Mouse (Mus musculus): ENCODE data around the gene Dcst1. TPM values are rescaled to one million over a fixed set of nuclear protein-coding genes. Genes with fewer than 3 reads are reported as not detected.

Gene Dcst1
- not detected in 2 replicates for total RNA-seq (2015; ENCODE audit: low replicate concordance)
- total RNA-seq (2017; ENCODE audit: low replicate concordance), result not detected in 2 replicates

- no peak for ATAC-seq (replicated peaks; ENCODE audit: low FRiP score, poor library complexity, severe bottlenecking)
Observed at GRCm38 (mm10) chr3:89365153-89365485, at the start of gene Dcst1. Gene Dcst1, minus strand, starts transcription at chr3:89365253.

GRCm38 (mm10) chr3:89411490-89412393 lies 46.7 kb upstream of the Dcst1 start, which contains the start of gene Flad1:
Gene Flad1, minus strand, starts transcription at chr3:89411870.
- peak; percentile 99 for ATAC-seq (replicated peaks; ENCODE audit: low FRiP score, poor library complexity, severe bottlenecking)

GRCm38 (mm10) chr3:89410864-89411263 lies 45.8 kb upstream of the Dcst1 start:
- ATAC-seq (replicated peaks; ENCODE audit: low FRiP score, poor library complexity, severe bottlenecking), result no peak

GRCm38 (mm10) chr3:89409701-89410100 lies 44.6 kb upstream of the Dcst1 start:
- no peak for ATAC-seq (replicated peaks; ENCODE audit: low FRiP score, poor library complexity, severe bottlenecking)

- ATAC-seq (replicated peaks; ENCODE audit: low FRiP score, poor library complexity, severe bottlenecking), result no peak
Observed at GRCm38 (mm10) chr3:89408448-89408847, 43.4 kb upstream of the Dcst1 start.

GRCm38 (mm10) chr3:89406887-89407286 lies 41.8 kb upstream of the Dcst1 start:
- no peak for ATAC-seq (replicated peaks; ENCODE audit: low FRiP score, poor library complexity, severe bottlenecking)

- ATAC-seq (replicated peaks; ENCODE audit: low FRiP score, poor library complexity, severe bottlenecking), result no peak
Observed at GRCm38 (mm10) chr3:89402693-89403092, 37.6 kb upstream of the Dcst1 start, which contains the start of gene Lenep. Gene Lenep, minus strand, starts transcription at chr3:89402793.

- ATAC-seq (replicated peaks; ENCODE audit: low FRiP score, poor library complexity, severe bottlenecking), result no peak
Observed at GRCm38 (mm10) chr3:89401329-89401728, 36.3 kb upstream of the Dcst1 start.

- ATAC-seq (replicated peaks; ENCODE audit: low FRiP score, poor library complexity, severe bottlenecking), result no peak
Observed at GRCm38 (mm10) chr3:89396654-89397005, 31.6 kb upstream of the Dcst1 start.

GRCm38 (mm10) chr3:89395806-89396653 lies 31.0 kb upstream of the Dcst1 start:
- no peak for ATAC-seq (replicated peaks; ENCODE audit: low FRiP score, poor library complexity, severe bottlenecking)

GRCm38 (mm10) chr3:89395419-89395805 lies 30.4 kb upstream of the Dcst1 start:
- ATAC-seq (replicated peaks; ENCODE audit: low FRiP score, poor library complexity, severe bottlenecking), result no peak

- peak; percentile 53 for ATAC-seq (replicated peaks; ENCODE audit: low FRiP score, poor library complexity, severe bottlenecking)
Observed at GRCm38 (mm10) chr3:89394894-89395256, 29.8 kb upstream of the Dcst1 start.

- peak; percentile 63 for ATAC-seq (replicated peaks; ENCODE audit: low FRiP score, poor library complexity, severe bottlenecking)
Observed at GRCm38 (mm10) chr3:89394006-89394893, 29.2 kb upstream of the Dcst1 start, which contains the start of gene Zbtb7b. Gene Zbtb7b, minus strand, starts transcription at chr3:89394776.

- peak; percentile 89 for ATAC-seq (replicated peaks; ENCODE audit: low FRiP score, poor library complexity, severe bottlenecking)
Observed at GRCm38 (mm10) chr3:89393605-89394004, 28.6 kb upstream of the Dcst1 start.

GRCm38 (mm10) chr3:89392871-89393311 lies 27.8 kb upstream of the Dcst1 start:
- no peak for ATAC-seq (replicated peaks; ENCODE audit: low FRiP score, poor library complexity, severe bottlenecking)

GRCm38 (mm10) chr3:89391663-89392511 lies 26.8 kb upstream of the Dcst1 start:
- ATAC-seq (replicated peaks; ENCODE audit: low FRiP score, poor library complexity, severe bottlenecking), result no peak

GRCm38 (mm10) chr3:89390699-89391662 lies 25.9 kb upstream of the Dcst1 start:
- no peak for ATAC-seq (replicated peaks; ENCODE audit: low FRiP score, poor library complexity, severe bottlenecking)

GRCm38 (mm10) chr3:89390111-89390515 lies 25.1 kb upstream of the Dcst1 start:
- no peak for ATAC-seq (replicated peaks; ENCODE audit: low FRiP score, poor library complexity, severe bottlenecking)
